Mouse (Mus musculus): ENCODE results near the gene Wdr34. TPM values are rescaled to one million over a fixed set of nuclear protein-coding genes. Genes with fewer than 3 reads are reported as not detected.

Gene Wdr34
- polyA plus RNA-seq, 1 experiment from 2014 or later: 37.4 TPM

DNA sequence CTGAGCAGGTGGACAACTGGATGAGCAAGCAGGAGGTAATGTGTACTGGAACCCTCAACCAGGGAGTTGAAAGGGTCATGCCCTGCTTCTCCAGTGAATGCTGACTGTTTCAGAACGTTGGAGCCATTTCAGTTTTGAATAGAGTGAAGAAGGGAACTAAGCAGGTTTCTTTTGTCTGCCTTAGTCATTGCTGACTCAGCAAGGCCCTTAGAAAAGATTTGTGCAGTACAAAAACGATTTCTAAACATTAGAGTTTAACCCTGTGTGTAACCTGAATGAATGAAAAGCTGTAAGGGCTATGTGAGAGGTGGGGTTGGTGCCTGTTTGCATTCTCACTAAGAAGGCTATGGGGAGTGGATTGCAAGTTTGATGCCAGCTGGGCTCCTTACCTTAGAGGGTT is 56.7 kb downstream of the Wdr34 start:
- Histone ChIP-seq H3K9me3 (no peaks in the 10 kb centered on the region), H3K4me2 (replicated peaks) (no peak overlapping the region), H3K9ac (no peak overlapping the region), H3K4me3 (no peak overlapping the region), H3K4me1 (no peaks in the 10 kb centered on the region), H3K27ac (no peak overlapping the region), H3K36me3 (peaks cover 98% of the 10 kb centered on the region), H3K27me3 (replicated peaks) (no peaks in the 10 kb centered on the region)
- WGBS: 68% methylated on average over 2 of the region's 2 CpGs
- ATAC-seq (ENCODE audit: low FRiP score, low read depth): no peak

Small RNA genes lying within 50 kb of the gene (microRNA-seq; reads per million reads assigned to microRNA genes)
- 0.66 reads per million for gene Mir6997

Other genes starting within 250 kb of the Wdr34 start
- gene Slc27a4, start 246.2 kb downstream of the Wdr34 start, polyA plus RNA-seq (2016; fragmentation: Nextera tagmentation; extraction: Ambion mirVana): 32.7 and 34.7 TPM in 2 replicates
- gene Urm1, start 228.8 kb downstream of the Wdr34 start, polyA plus RNA-seq (2016; fragmentation: Nextera tagmentation; extraction: Ambion mirVana): 17.2 and 19.2 TPM in 2 replicates
- 24.0 and 24.6 TPM in 2 replicates for gene Cercam, start 179.7 kb downstream of the Wdr34 start, polyA plus RNA-seq (2016; fragmentation: Nextera tagmentation; extraction: Ambion mirVana)
- gene Odf2, start 159.7 kb downstream of the Wdr34 start, polyA plus RNA-seq (2016; fragmentation: Nextera tagmentation; extraction: Ambion mirVana): 84.0 and 98.5 TPM in 2 replicates
- 71.1 and 73.5 TPM in 2 replicates for gene Gle1, start 113.5 kb downstream of the Wdr34 start, polyA plus RNA-seq (2016; fragmentation: Nextera tagmentation; extraction: Ambion mirVana)
- gene Sptan1, start 83.3 kb downstream of the Wdr34 start, polyA plus RNA-seq (2016; fragmentation: Nextera tagmentation; extraction: Ambion mirVana): 177 and 206 TPM in 2 replicates
- gene Set, start 8.5 kb upstream of the Wdr34 start, polyA plus RNA-seq (2016; fragmentation: Nextera tagmentation; extraction: Ambion mirVana): 572 and 583 TPM in 2 replicates
- gene Pkn3, start 28.8 kb upstream of the Wdr34 start, polyA plus RNA-seq (2016; fragmentation: Nextera tagmentation; extraction: Ambion mirVana): 6.4 and 6.9 TPM in 2 replicates
- 25.3 and 27.9 TPM in 2 replicates for gene Zdhhc12, start 44.8 kb upstream of the Wdr34 start, polyA plus RNA-seq (2016; fragmentation: Nextera tagmentation; extraction: Ambion mirVana)
- 10.6 and 11.1 TPM in 2 replicates for gene Zer1, start 75.7 kb upstream of the Wdr34 start, polyA plus RNA-seq (2016; fragmentation: Nextera tagmentation; extraction: Ambion mirVana)
- 8.2 and 11.3 TPM in 2 replicates for gene Tbc1d13, start 84.9 kb upstream of the Wdr34 start, polyA plus RNA-seq (2016; fragmentation: Nextera tagmentation; extraction: Ambion mirVana)
- 17.1 and 17.7 TPM in 2 replicates for gene Endog, start 122.6 kb upstream of the Wdr34 start, polyA plus RNA-seq (2016; fragmentation: Nextera tagmentation; extraction: Ambion mirVana)
- gene Spout1, start 129.6 kb upstream of the Wdr34 start, polyA plus RNA-seq (2016; fragmentation: Nextera tagmentation; extraction: Ambion mirVana): 59.4 and 61.0 TPM in 2 replicates
- 12.5 and 12.7 TPM in 2 replicates for gene Kyat1, start 157.0 kb upstream of the Wdr34 start, polyA plus RNA-seq (2016; fragmentation: Nextera tagmentation; extraction: Ambion mirVana)
- gene Lrrc8a, start 188.8 kb upstream of the Wdr34 start, polyA plus RNA-seq (2016; fragmentation: Nextera tagmentation; extraction: Ambion mirVana): 30.6 and 43.0 TPM in 2 replicates
- gene Gm28035, start 191.7 kb upstream of the Wdr34 start, polyA plus RNA-seq (2016; fragmentation: Nextera tagmentation; extraction: Ambion mirVana): 0.17 and 0.34 TPM in 2 replicates
- 3.8 and 4.2 TPM in 2 replicates for gene Phyhd1, start 217.3 kb upstream of the Wdr34 start, polyA plus RNA-seq (2016; fragmentation: Nextera tagmentation; extraction: Ambion mirVana)
- not detected in 2 replicates for gene Gm28038, start 232.2 kb upstream of the Wdr34 start, polyA plus RNA-seq (2016; fragmentation: Nextera tagmentation; extraction: Ambion mirVana)
- 27.5 and 28.8 TPM in 2 replicates for gene Dolk, start 237.5 kb upstream of the Wdr34 start, polyA plus RNA-seq (2016; fragmentation: Nextera tagmentation; extraction: Ambion mirVana)
- gene Nup188, start 237.5 kb upstream of the Wdr34 start, polyA plus RNA-seq (2016; fragmentation: Nextera tagmentation; extraction: Ambion mirVana): 26.4 and 34.4 TPM in 2 replicates

Measured in neural tube, embryonic 12.5 days (tissue).